Mouse (Mus musculus): ENCODE results near the gene Syn3. TPM values are rescaled to one million over a fixed set of nuclear protein-coding genes. Genes with fewer than 3 reads are reported as not detected.
A peak's percentile ranks its signal among the peaks of the same experiment; 100 is the strongest.

The Syn3 gene
- total RNA-seq, 2 experiments from 2014 or later: 5.0 to 6.8 TPM

DNA sequence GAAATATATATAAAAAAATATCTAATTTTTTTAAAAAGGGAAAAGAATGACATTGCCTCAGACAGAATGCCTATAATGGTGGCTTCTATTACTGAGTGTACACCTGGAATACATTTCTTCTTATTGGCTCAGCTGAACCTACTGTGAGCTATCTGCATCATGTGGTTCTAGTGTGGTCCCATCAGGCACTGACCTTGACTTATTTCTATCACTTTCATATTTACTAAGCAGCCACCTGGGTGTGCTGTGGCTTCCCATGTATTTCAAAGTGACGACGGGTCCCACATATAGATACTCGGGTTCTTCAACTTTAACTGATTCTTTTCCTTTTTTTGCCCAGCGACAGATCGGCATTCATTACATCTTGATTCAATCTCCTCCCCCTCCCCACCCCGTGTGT lies 255.2 kb downstream of the Syn3 start:
- DNase-seq (ENCODE audit: low spot score in 2 of 2): no peak

- no peak for DNase-seq (ENCODE audit: low spot score in 2 of 2)
Observed at GRCm38 (mm10) chr10:86242721-86243120, 256.0 kb downstream of the Syn3 start.

- no peak for DNase-seq (ENCODE audit: low spot score in 2 of 2)
Observed at GRCm38 (mm10) chr10:86230006-86230405, 268.7 kb downstream of the Syn3 start.

- no peak for DNase-seq (ENCODE audit: low spot score in 2 of 2)
Observed at GRCm38 (mm10) chr10:86225480-86225879, 273.2 kb downstream of the Syn3 start.

DNA sequence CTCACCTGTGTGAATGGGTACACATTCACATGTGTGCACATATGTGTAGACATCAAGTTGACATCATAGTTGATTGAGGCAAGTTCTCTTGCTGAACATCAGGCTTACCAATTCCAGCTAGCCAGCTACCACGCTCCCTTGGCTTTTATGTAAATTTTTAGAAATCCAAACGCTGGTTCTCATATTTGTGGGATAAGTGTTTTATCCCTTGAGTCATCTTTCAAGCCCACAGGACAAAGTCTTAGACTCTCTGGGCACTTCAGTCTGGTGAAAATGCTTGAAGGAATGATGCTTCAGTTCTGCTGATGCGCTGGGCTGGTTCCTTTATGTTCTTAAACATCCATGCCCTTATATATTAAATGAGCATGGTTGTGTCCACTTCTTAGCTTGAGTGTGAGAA lies 279.7 kb downstream of the Syn3 start:
- no peak for DNase-seq (ENCODE audit: low spot score in 2 of 2)

DNA sequence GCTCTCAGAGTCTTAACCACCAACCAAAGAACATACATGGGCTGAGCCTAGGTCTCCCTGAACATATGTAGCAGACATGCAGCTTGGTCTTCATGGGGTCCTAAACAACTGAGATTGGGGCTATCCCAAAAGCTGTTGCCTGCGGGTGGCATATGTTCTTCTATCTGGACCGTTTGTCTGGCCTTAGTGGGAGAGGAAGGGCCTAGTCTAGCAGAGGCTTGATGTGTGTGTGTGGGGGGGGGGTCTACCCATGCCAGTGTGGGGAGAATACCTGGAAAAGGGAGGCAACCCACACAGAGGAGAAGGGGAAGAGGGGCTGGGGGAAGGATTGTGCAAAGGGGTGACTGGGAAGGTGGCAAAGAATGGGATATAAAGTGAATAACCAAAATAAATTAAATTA lies 281.9 kb downstream of the Syn3 start:
- no peak for DNase-seq (ENCODE audit: low spot score in 2 of 2)

GRCm38 (mm10) chr10:86212062-86212461 lies 286.6 kb downstream of the Syn3 start:
- DNase-seq (ENCODE audit: low spot score in 2 of 2): no peak

- DNase-seq (ENCODE audit: low spot score in 2 of 2): no peak
Observed at GRCm38 (mm10) chr10:86203915-86204314, 294.8 kb downstream of the Syn3 start.

DNA sequence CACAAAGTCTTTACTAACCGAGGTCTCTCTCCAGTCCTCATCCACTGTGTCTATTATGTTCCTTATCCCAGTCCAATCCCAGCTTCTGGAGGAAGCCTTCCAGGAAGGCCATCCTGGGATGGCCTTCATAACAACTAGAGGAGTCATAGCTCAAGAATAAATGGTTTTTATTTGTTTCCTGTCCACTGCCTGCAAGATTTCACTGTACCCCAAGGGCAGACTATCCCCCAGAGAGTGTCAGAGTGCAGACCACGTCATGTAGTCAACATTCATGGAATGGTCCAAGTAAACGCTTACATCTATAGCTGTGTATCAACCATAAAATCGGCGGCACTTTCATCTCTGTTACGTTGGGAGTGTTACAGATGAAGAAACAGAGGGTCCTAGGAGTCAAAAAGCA lies 295.5 kb downstream of the Syn3 start:
- DNase-seq (ENCODE audit: low spot score in 2 of 2): no peak

DNA sequence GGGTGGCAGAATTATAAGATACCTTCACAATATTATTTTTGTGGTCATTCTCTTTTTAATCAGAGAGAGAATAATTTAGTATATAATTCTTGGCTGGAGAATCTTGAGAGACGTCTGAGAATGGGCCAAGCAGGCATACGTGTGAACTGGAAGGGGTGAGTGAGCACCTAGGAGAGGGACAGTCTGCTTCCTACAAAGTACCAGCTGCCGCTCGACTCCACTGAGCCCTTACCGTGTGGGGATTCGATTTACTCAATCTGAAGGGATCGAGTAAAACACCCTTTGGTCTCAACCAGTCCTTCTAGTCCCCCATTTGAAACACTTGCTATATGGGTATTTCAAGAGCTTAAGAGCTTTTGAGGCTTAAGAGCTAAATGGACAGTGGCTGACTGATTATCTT lies 296.9 kb downstream of the Syn3 start:
- no peak for DNase-seq (ENCODE audit: low spot score in 2 of 2)

- DNase-seq (ENCODE audit: low spot score in 2 of 2): no peak
Observed at GRCm38 (mm10) chr10:86201006-86201405, 297.7 kb downstream of the Syn3 start.

GRCm38 (mm10) chr10:86196414-86197025 lies 302.2 kb downstream of the Syn3 start:
- no peak for DNase-seq (ENCODE audit: low spot score in 2 of 2)

GRCm38 (mm10) chr10:86194722-86195121 lies 304.0 kb downstream of the Syn3 start:
- DNase-seq (ENCODE audit: low spot score in 2 of 2): no peak

DNA sequence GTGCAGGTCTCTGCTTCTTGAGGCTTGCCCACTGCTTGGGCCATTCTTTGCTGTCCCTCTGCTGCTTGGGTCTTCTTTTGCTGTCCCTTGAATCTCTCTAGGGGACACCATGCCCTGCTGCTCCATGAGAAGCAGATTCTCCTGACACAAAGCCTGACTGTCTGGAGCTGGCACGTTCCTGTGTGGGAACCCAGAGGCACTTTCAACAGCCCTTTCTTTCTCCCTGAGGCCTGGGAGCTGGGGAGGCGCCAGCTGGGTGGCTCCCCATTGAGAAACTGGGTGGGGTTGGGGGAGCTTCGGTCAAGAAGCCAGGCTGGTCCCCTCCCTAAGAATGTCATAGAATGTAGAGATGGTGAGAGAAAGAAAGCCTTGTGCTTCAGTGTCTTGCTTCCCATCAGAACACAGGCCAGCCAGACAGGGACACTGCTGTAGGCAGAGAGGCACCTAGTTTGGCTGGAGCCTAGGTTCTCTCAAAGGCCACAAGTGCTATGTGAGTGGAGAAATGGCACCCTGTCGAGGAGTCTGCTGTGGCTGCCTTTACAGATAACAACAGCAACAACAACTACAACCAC lies 304.7 kb downstream of the Syn3 start:
- DNase-seq (ENCODE audit: low spot score in 2 of 2): no peak

- no peak for DNase-seq (ENCODE audit: low spot score in 2 of 2)
Observed at GRCm38 (mm10) chr10:86188614-86189013, 310.1 kb downstream of the Syn3 start.

DNA sequence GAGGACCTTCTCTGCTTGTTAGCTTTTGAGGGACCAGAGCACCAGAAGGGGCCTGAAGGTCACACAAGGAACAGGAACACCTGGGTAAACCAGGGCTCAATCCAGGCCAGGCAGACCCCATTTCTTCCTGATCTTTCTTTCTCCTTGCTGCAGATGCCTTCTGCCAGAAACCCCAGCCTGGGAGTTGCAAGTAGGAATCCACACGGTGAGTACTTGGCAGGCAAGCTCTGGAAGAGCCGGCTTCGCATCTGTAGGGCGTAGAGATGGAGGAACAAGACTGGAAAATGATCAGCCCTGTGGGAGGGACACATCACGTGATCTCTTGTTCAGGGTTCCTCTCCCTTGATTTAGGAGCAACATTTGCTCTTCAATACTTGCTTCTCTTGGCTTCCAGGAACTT lies 310.8 kb downstream of the Syn3 start:
- no peak for DNase-seq (ENCODE audit: low spot score in 2 of 2)

DNA sequence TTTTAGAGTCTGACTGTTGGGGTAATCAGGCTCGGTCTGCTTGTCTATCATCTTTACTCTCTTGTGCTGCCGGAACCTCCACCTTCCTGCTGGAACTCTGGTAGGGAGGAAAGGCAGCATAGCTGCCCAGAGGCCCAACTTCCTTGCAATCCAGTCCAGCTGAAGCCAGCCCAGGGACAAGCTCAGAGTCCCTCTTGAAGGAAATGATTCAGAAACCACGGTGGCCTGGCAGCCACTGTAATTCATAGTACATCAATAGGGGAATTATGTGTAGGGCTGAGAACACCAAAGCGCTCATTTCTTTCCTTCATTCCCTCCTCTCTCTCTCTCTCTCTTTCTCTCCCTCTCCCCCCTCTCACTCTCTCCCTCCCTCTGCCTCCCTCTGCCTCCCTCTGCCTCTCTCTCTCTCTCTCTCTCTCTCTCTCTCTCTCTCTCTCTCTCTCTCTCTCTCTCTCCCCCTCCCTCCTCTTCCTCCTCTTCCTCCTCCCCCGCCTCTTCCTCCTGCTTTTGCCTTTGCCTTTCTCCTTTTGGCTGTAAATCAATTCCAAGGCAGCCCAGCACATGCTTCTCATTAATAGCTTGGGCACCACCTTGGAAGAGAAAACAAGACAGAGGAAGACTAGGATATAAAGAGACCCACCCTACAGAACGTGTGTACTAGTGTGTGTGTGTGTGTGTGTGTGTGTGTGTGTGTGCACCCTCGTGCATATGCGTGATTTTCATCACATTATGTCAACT lies 315.4 kb downstream of the Syn3 start:
- DNase-seq (ENCODE audit: low spot score in 2 of 2): no peak

GRCm38 (mm10) chr10:86182183-86182805 lies 316.4 kb downstream of the Syn3 start:
- DNase-seq (ENCODE audit: low spot score in 2 of 2): peak; percentile 11 to 51

DNA sequence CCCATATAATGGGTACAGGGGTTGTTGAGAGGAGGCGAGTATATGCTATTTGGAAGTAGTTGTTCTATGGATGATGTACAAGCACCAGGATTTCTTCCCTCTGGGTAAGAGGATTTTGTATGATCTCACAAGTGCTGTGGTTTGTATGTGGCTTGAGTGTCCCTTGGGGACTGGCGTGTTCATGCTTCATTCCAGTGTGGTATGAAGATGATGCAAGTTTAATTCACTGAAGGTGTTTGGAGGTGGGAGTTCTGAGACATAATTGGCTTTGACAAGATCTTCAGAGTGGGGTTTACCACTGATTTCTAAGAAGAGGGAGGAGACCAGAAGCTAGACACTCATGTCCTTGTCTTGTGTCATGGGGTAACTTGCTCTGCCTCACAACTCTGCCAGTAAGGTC lies 322.3 kb downstream of the Syn3 start:
- DNase-seq (ENCODE audit: low spot score in 2 of 2): no peak

DNA sequence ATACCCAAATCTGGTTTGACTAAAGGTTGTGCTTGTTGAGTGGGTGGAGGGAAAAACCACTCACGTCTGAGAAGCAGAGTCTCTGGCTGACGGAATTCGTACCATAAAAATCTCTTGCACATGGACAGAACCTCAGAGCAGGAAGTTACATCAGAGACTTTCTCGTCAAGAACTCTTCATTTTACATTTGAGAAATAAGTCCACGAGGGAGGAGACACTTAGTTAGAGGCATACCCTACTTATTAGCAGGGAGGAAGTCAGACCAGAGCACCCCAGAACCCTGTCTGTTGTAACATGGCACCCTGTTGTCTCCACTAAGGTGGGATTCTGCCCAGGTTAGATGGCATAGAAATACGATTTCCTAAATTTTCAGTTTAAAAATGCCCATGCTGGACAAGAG lies 324.7 kb downstream of the Syn3 start:
- DNase-seq (ENCODE audit: low spot score in 2 of 2): no peak

GRCm38 (mm10) chr10:86173284-86173683 lies 325.4 kb downstream of the Syn3 start:
- DNase-seq (ENCODE audit: low spot score in 2 of 2): no peak

GRCm38 (mm10) chr10:86171246-86171645 lies 327.4 kb downstream of the Syn3 start:
- no peak for DNase-seq (ENCODE audit: low spot score in 2 of 2)

Measured in adrenal gland, postnatal 4 days (tissue).